Mouse (Mus musculus) hindbrain, embryonic 11.5 days (tissue): Measurements from ENCODE around the gene Fbll1. TPM values are rescaled to one million over a fixed set of nuclear protein-coding genes. Genes with fewer than 3 reads are reported as not detected.

Experiments used
- ATAC-seq: fragments of 200-750 bp; cut with Nextera tagmentation; 2 replicates; pipeline ENCODE4 v1.8.0; 2017; ENCODE audit warnings: mild to moderate bottlenecking, moderate TSS enrichment, moderate library complexity; ENCODE audit not compliant: low FRiP score
- DNase-seq: peaks from one replicate; pipeline ENCODE4 v3.0.0-alpha.2; 2015; ENCODE audit warnings: low spot score
- H3K27ac ChIP-seq: fragments of 300-500 bp; sonication (generic); 2 replicates; pipeline ENCODE4 v1.5.1; 2014; ENCODE audit warnings: mild to moderate bottlenecking, low read depth, low read length
- H3K27me3 ChIP-seq: fragments of 300-500 bp; sonication (generic); 2 replicates; pipeline ENCODE4 v1.6.1; 2014; ENCODE audit warnings: mild to moderate bottlenecking, low read length, moderate library complexity, mixed read lengths; ENCODE audit not compliant: control insufficient read depth, insufficient read depth
- H3K36me3 ChIP-seq: fragments of 300-500 bp; sonication (generic); 2 replicates; pipeline ENCODE4 v1.6.1; 2014; ENCODE audit warnings: mild to moderate bottlenecking, low read length, moderate library complexity, mixed read lengths; ENCODE audit not compliant: control insufficient read depth, insufficient read depth
- H3K4me1 ChIP-seq: fragments of 300-500 bp; sonication (generic); replicated peaks from 2 replicates; pipeline ENCODE4 v1.6.1; 2014; ENCODE audit warnings: low read length, mixed read lengths; ENCODE audit not compliant: control insufficient read depth, insufficient read depth
- H3K4me2 ChIP-seq: fragments of 300-500 bp; sonication (generic); replicated peaks from 2 replicates; pipeline ENCODE4 v1.6.1; 2014; ENCODE audit warnings: mild to moderate bottlenecking, low read depth, low read length
- H3K4me3 ChIP-seq: fragments of 300-500 bp; sonication (generic); 2 replicates; pipeline ENCODE4 v1.5.1; 2014; ENCODE audit warnings: low read depth, low read length
- H3K9ac ChIP-seq: fragments of 300-500 bp; sonication (generic); 2 replicates; pipeline ENCODE4 v1.6.1; 2014; ENCODE audit warnings: low read depth, low read length
- H3K9me3 ChIP-seq: fragments of 300-500 bp; sonication (generic); 2 replicates; pipeline ENCODE4 v1.6.1; 2016; ENCODE audit warnings: low read length; ENCODE audit not compliant: control insufficient read depth
- whole genome bisulfite sequencing: fragments of 180-500 bp; shearing (Covaris S2); extraction: QIAGEN DNeasy Blood & Tissue Kit; methylation state at CpG from one replicate; pipeline ENCODE4 v1.1.7; 2014; 5-methylcytosine and 5-hydroxymethylcytosine counted together
- microRNA counts: library from miRNA; unstranded; fragments of <30 nt; microRNA quantifications from one replicate; lab custom pipeline; 2015
- polyA plus RNA-seq: library from polyadenylated mRNA; unstranded; fragments of >200 nt; fragmentation: Nextera tagmentation; extraction: Ambion mirVana; gene quantifications from 2 replicates; pipeline ENCODE4 v1.2.1, GENCODE M21; 2014

The Fbll1 gene
- polyA plus RNA-seq, 1 experiment from 2014 or later: 4.6 TPM

GRCm38 (mm10) chr11:35755546-35755945 is 43.1 kb downstream of the Fbll1 start:
- DNase-seq: no peak
- ATAC-seq: no peak
- Histone ChIP-seq H3K27ac (no peak overlapping the region), H3K4me2 (no peak overlapping the region), H3K9me3 (no peaks in the 10 kb centered on the region), H3K9ac (no peak overlapping the region), H3K4me1 (no peaks in the 10 kb centered on the region), H3K27me3 (no peaks in the 10 kb centered on the region), H3K36me3 (no peaks in the 10 kb centered on the region), H3K4me3 (no peak overlapping the region)
- WGBS: 77% methylated on average over 6 of the region's 6 CpGs

GRCm38 (mm10) chr11:35754906-35755418 is 43.7 kb downstream of the Fbll1 start:
- H3K4me1 ChIP-seq: no peaks in the 10 kb centered on the region
- 81% methylated on average over 4 of the region's 4 CpGs for whole genome bisulfite sequencing

GRCm38 (mm10) chr11:35750578-35750977 is 48.1 kb downstream of the Fbll1 start:
- H3K36me3 ChIP-seq: no peaks in the 10 kb centered on the region
- no peak overlapping the region for H3K9ac ChIP-seq
- ATAC-seq (no peak), DNase-seq (no peak)
- WGBS: 76% methylated on average over 8 of the region's 8 CpGs
- no peak overlapping the region for H3K4me2 ChIP-seq
- H3K27ac ChIP-seq: no peak overlapping the region
- H3K4me3 ChIP-seq: no peak overlapping the region
- no peaks in the 10 kb centered on the region for H3K4me1 ChIP-seq
- H3K27me3 ChIP-seq: no peaks in the 10 kb centered on the region
- no peaks in the 10 kb centered on the region for H3K9me3 ChIP-seq

More at GRCm38 (mm10) chr11:35754906-35755418, 43.7 kb downstream of the Fbll1 start:
- no peaks in the 10 kb centered on the region for H3K27me3 ChIP-seq
- ATAC-seq (no peak), DNase-seq (no peak)
- no peak overlapping the region for H3K4me3 ChIP-seq
- no peak overlapping the region for H3K9ac ChIP-seq
- H3K36me3 ChIP-seq: no peaks in the 10 kb centered on the region
- H3K4me2 ChIP-seq: no peak overlapping the region
- no peaks in the 10 kb centered on the region for H3K9me3 ChIP-seq
- no peak overlapping the region for H3K27ac ChIP-seq

MicroRNAs encoded within 50 kb of the gene (microRNA counts, 519-probe panel; counts per million panel counts)
- 6,370 counts per million, percentile 91 among the panel's probes with 10 or more counts for microRNA mmu-miR-103 (lab: Ali Mortazavi, UCI)

Other genes starting within 250 kb of the Fbll1 start
- 27.7 and 30.2 TPM in 2 replicates for gene Pank3, start 29.4 kb downstream of the Fbll1 start, polyA plus RNA-seq
- gene Rars, start 35.6 kb upstream of the Fbll1 start, polyA plus RNA-seq: 106 and 116 TPM in 2 replicates
- 7.0 and 8.5 TPM in 2 replicates for gene Wwc1, start 181.6 kb upstream of the Fbll1 start, polyA plus RNA-seq